Mouse (Mus musculus): ENCODE measurements around the gene Txnrd2. TPM values are rescaled to one million over a fixed set of nuclear protein-coding genes. Genes with fewer than 3 reads are reported as not detected.

The Txnrd2 gene
- polyA plus RNA-seq, 1 experiment from 2014 or later: 29.6 TPM

DNA sequence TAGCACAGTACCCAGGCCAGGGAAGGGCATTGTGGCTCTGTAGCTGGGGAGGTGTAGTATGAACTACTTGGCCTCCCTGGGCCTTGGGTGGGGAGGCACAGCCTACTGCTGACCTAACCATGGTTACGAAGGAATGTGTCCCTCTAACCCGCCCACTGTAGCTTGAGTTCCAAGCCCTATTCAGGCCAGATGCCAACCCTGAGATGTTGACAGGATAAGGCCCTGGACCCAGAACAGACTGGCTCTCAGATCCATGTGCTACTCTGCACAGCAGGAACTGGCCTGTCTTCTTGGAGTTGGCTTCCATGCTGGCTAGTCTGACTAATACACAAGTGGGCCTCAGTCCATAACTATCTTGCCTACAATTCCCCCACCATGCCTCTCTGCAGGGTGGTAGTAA is 30.0 kb upstream of the Txnrd2 start:
- no peak for DNase-seq (ENCODE audit: low spot score)
- H3K9me3 ChIP-seq (replicated peaks): no peaks in the 10 kb centered on the region
- H3K27me3 ChIP-seq (ENCODE audit: low read depth, poor library complexity, severe bottlenecking): no peaks in the 10 kb centered on the region
- H3K4me1 ChIP-seq: peaks cover 55% of the 10 kb centered on the region
- no peak overlapping the region for H3K27ac ChIP-seq
- WGBS: 83% methylated on average over 2 of the region's 2 CpGs
- no peak overlapping the region for H3K4me3 ChIP-seq
- H3K36me3 ChIP-seq: peaks cover 52% of the 10 kb centered on the region

DNA sequence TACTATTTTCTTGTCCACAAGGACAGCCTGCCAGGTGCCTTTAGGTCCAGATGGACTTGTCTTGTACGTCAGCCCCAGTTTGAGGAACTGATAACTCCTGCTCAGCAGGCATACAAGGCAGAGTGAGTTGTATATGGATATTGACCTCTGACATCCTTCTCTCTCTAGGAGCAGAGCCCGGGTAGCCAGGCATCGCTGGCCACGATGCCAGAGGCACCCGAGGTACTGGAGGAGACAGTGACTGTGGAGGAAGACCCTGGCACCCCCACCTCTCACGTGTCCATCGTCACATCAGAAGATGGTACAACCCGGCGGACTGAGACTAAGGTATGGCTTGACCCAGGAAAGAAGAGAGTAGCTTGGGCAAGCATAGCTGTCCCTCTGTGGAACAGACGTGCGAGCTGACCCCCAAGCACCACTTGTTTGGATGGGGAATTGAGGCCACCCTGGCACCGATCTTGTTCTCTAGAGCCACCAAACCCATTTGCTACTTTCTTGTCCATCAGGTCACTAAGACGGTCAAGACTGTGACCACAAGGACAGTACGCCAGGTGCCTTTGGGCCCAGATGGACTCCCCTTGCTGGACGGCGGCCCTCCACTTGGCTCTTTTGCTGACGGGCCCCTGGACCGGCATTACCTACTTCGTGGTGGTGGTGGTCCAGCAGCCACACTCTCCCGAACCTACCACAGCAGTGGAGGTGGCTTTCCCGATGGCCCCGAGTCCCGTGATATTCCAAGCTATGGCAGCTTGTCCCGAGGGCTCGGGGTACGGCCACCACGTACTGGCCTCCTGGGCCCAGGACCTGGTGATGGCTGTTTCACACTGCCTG is 29.2 kb upstream of the Txnrd2 start:
- Histone ChIP-seq H3K36me3 (peaks cover 60% of the 10 kb centered on the region), H3K4me1 (peaks cover 52% of the 10 kb centered on the region), H3K4me3 (no peak overlapping the region), H3K27ac (no peak overlapping the region), H3K9me3 (replicated peaks) (no peaks in the 10 kb centered on the region), H3K27me3 (ENCODE audit: low read depth, poor library complexity, severe bottlenecking) (no peaks in the 10 kb centered on the region)
- WGBS: 95% methylated on average over 27 of the region's 27 CpGs
- DNase-seq (ENCODE audit: low spot score): no peak

DNA sequence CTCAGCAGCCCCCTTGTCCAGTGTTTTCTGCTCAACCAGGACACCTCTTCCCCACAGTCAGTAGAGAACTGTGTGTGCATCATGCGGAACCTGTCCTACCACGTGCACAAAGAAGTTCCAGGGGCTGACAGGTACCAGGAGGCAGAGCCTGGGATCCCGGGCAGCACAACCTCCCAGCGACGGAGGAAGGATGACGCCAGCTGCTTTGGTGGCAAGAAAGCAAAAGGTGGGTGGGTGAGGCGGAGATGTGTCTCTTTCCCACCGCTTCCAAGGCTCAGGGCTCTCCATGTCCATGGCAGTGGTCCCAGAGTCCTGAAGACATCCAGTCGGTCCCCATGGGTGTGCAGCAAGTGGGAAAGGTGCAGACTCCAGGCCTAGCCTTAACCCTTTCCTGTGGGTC is 26.2 kb upstream of the Txnrd2 start:
- H3K27me3 ChIP-seq (ENCODE audit: low read depth, poor library complexity, severe bottlenecking): no peaks in the 10 kb centered on the region
- H3K4me3 ChIP-seq: no peak overlapping the region
- no peaks in the 10 kb centered on the region for H3K9me3 ChIP-seq (replicated peaks)
- no peak overlapping the region for H3K27ac ChIP-seq
- H3K4me1 ChIP-seq: peaks cover 25% of the 10 kb centered on the region
- 76% methylated on average over 9 of the region's 9 CpGs for WGBS
- no peak for DNase-seq (ENCODE audit: low spot score)
- peaks cover 91% of the 10 kb centered on the region for H3K36me3 ChIP-seq

DNA sequence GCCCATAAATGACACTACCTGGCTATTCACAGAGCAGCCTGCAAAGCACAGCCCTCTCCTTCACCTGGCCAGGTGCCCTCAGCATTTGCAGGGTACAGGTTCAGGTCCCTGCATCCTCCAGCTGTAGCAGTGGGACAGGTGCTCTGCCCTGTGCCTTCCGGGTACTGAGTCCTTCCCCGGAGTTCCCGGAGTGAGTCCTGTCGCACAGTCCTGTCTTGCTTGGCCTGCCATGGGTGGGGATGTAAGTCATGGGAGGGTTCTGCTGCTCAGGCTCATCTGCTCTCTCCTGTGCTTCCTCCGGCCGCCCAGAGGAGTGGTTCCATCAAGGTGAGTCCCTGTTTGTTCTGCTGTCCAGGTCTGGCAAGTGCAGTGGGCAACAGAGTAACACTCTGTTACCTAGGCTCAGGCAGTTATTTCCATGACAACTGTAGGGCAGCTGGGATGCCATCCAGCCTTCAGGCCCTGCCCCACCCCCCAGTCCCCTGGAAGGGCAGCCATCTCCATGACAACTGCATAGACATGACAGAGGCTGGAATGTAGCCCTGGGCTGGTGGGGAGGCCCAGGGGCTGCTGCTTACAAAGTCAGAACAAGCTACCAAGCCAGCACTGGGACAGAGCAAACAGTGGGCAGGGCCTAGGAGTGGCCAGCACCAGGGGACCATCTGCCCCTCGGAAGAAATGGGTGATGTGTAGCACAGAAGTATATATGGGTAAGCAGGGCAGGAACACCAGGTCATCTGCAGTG is 25.5 kb upstream of the Txnrd2 start:
- Histone ChIP-seq H3K27ac (0 out of 2 replicates have a peak overlapping the region, but pooled peaks have one; percentile 16), H3K9me3 (replicated peaks) (no peaks in the 10 kb centered on the region), H3K4me3 (no peak overlapping the region), H3K36me3 (peaks cover 97% of the 10 kb centered on the region), H3K27me3 (ENCODE audit: low read depth, poor library complexity, severe bottlenecking) (no peaks in the 10 kb centered on the region), H3K4me1 (peaks cover 19% of the 10 kb centered on the region)
- no peak for DNase-seq (ENCODE audit: low spot score)
- 49% methylated on average over 7 of the region's 7 CpGs for WGBS

DNA sequence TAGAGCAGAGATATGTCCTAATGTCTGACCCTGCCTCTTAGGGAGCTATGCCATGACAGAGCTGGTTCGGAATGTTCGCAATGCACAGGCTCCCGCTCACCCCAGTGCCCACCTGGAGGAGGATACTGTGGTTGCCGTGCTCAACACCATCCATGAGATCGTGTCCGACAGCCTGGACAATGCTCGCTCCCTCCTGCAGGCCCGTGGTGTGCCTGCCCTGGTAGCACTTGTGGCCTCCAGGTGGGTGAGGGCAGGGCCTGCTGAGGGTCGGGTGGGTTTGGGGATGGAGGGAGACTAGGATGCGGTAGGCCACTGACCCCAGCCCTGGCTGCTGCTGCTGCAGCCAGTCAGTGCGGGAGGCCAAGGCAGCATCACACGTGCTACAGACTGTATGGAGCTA is 22.9 kb upstream of the Txnrd2 start:
- Histone ChIP-seq H3K4me3 (no peak overlapping the region), H3K27me3 (ENCODE audit: low read depth, poor library complexity, severe bottlenecking) (no peaks in the 10 kb centered on the region), H3K9me3 (replicated peaks) (no peaks in the 10 kb centered on the region), H3K4me1 (peaks cover 13% of the 10 kb centered on the region), H3K36me3 (peaks cover 95% of the 10 kb centered on the region), H3K27ac (no peak overlapping the region)
- 92% methylated on average over 12 of the region's 12 CpGs for WGBS
- no peak for DNase-seq (ENCODE audit: low spot score)

DNA sequence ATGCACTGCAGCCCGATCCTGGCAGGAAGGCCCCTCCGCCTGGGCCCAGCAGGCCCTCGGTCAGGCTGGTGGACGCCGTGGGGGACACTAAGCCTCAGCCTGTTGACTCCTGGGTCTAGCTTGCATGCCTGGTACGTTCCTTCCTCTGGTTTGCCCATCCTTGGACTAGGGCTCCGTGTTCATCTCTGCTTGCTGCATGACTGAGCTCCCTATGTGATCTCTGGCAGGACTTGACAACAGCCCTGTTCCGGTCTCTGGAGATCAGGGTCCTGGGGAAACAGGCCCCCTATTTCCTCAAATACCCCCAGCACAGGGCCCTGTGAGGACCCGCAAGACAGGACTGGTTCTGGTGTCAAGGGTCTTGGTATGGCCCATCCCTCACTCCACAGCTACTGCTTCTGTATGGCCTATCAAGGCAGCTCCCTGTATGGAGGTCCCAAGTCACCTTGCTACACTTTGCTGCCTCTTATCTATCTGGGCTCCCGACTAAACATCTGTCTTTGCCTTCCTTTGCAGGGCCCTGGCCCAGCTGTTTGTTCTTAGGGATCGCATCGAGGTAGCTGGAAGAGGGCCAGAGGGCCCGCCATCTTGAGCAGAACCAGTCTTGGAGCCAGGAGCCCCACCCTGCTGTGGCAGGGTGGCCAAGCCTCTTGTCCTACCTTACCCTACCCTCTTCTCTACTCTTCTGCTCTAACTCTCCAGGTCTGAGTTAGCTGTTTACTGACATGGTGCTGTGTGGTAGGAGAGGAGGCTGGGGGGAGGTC is 20.9 kb upstream of the Txnrd2 start:
- WGBS: 92% methylated on average over 13 of the region's 13 CpGs
- no peak overlapping the region for H3K27ac ChIP-seq

DNA sequence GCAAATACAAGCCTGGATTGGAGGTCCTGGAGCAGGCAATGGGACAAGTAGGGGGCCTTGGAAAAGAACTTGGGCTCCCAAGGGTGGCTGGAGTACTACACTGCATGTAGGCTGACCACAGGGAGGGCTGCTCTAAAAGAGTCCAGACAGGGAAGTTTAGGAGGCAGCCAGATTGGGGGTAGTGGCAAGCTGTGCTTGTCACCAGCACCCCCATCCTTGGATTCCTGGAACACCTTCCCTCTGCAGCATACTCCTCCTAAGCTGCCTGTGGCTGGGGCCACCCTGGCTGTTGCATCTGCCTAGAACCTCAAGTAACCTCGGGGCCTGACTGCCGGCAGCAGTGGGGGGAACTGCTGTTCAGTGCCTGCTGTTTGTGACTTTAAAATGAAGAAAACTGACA is 20.3 kb upstream of the Txnrd2 start:
- Histone ChIP-seq H3K27me3 (ENCODE audit: low read depth, poor library complexity, severe bottlenecking) (no peaks in the 10 kb centered on the region), H3K4me3 (no peak overlapping the region), H3K4me1 (peaks cover 4% of the 10 kb centered on the region), H3K36me3 (peaks cover 94% of the 10 kb centered on the region), H3K9me3 (replicated peaks) (no peaks in the 10 kb centered on the region), H3K27ac (no peak overlapping the region)
- WGBS: 79% methylated on average over 2 of the region's 2 CpGs
- DNase-seq (ENCODE audit: low spot score): no peak

More for the DNA sequence above, 20.9 kb upstream of the Txnrd2 start:
- no peak for DNase-seq (ENCODE audit: low spot score)
- no peaks in the 10 kb centered on the region for H3K27me3 ChIP-seq (ENCODE audit: low read depth, poor library complexity, severe bottlenecking)
- no peak overlapping the region for H3K4me3 ChIP-seq
- H3K9me3 ChIP-seq (replicated peaks): no peaks in the 10 kb centered on the region
- H3K4me1 ChIP-seq: peaks cover 10% of the 10 kb centered on the region
- peaks cover 94% of the 10 kb centered on the region for H3K36me3 ChIP-seq

DNA sequence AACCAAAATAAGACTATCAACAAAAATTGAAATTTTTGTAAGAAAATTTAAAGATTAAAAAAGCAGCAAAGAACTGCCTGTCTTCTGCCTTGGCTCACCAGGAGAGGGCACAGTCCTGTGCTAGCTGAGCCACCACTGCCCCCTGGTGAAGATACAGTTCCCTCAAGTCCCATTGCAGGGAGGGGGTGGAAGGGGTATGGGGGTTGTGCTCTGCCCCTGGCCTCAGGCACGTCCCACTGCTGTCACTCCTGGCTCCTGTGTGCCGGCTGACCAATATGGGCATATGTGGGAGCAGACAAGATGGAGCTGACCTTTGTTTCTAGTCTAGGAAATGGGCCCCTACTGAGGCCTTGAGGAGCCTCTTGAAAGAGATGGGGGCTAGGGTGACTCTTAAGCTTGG is 19.9 kb upstream of the Txnrd2 start:
- Histone ChIP-seq H3K27me3 (ENCODE audit: low read depth, poor library complexity, severe bottlenecking) (no peaks in the 10 kb centered on the region), H3K9me3 (replicated peaks) (no peaks in the 10 kb centered on the region), H3K4me1 (no peaks in the 10 kb centered on the region), H3K36me3 (peaks cover 94% of the 10 kb centered on the region), H3K27ac (no peak overlapping the region), H3K4me3 (no peak overlapping the region)
- 15% methylated on average over 2 of the region's 2 CpGs for WGBS
- no peak for DNase-seq (ENCODE audit: low spot score)

DNA sequence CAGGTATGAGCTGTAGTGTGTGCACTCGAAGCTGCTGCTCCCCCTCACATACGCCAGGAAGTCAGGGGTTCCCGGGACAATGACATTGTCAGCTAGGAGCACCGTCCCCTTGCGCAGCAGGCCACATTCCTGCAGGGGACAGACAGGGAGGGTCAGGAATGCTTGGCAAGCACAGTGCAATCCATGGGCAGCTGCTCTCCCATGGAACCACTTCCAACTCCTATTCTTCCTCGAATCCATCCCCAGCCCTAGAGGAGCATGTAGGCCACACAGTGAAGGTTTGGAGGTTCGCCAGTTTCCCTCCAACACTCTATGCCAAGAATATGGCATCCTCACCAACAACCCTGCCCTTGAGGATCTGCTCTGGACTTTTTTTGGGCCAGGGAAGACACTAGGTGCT is 18.3 kb upstream of the Txnrd2 start:
- no peak for DNase-seq (ENCODE audit: low spot score)
- H3K27me3 ChIP-seq (ENCODE audit: low read depth, poor library complexity, severe bottlenecking): no peaks in the 10 kb centered on the region
- 90% methylated on average over 7 of the region's 7 CpGs for WGBS
- no peaks in the 10 kb centered on the region for H3K4me1 ChIP-seq
- no peak overlapping the region for H3K27ac ChIP-seq
- H3K9me3 ChIP-seq (replicated peaks): no peaks in the 10 kb centered on the region
- peaks cover 90% of the 10 kb centered on the region for H3K36me3 ChIP-seq
- H3K4me3 ChIP-seq: no peak overlapping the region

DNA sequence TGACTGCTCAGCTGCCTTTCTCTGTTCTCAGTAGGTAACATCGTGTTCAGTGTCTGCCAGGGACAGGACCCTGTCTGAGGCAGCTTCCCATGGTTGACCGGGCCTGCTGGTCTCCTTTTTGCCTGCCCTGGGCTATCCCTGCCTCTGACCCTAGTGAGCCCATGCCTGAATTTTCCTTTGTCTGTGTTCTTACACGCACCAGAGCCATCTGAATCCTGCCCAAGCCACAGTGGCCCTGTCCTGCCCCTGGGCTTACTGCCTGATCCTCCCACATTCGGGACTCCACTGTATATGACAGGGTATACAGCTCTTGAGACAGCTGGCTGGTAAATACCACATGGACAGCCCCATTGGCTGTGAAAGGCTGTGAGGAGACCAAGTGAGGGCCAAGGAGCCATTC is 16.4 kb upstream of the Txnrd2 start:
- Histone ChIP-seq H3K27ac (no peak overlapping the region), H3K4me1 (no peaks in the 10 kb centered on the region), H3K36me3 (peaks cover 84% of the 10 kb centered on the region), H3K9me3 (replicated peaks) (no peaks in the 10 kb centered on the region), H3K27me3 (ENCODE audit: low read depth, poor library complexity, severe bottlenecking) (no peaks in the 10 kb centered on the region), H3K4me3 (no peak overlapping the region)
- no peak for DNase-seq (ENCODE audit: low spot score)
- WGBS: 81% methylated on average over 4 of the region's 4 CpGs

DNA sequence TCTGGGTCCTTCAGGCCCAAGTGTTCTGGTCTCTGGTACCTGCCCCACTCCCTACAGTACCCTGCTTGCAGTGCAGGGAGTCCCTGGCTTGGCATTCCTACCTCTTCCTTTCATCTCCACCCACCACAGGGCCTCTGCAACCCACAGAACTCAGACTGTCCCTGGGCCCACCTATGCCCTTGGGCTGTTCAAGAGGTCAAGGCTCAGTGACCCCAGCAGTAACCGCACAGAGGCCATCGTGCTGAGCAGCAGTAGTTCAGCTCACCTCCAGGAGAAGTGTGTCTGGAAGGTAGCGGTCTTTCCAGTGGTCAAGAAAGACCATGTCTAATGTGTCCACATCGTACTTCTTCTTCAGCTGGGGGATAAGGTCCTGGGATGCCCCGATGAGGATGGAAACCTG is 15.8 kb upstream of the Txnrd2 start:
- Histone ChIP-seq H3K9me3 (replicated peaks) (no peaks in the 10 kb centered on the region), H3K27ac (no peak overlapping the region), H3K27me3 (ENCODE audit: low read depth, poor library complexity, severe bottlenecking) (no peaks in the 10 kb centered on the region), H3K36me3 (peaks cover 83% of the 10 kb centered on the region), H3K4me1 (no peaks in the 10 kb centered on the region), H3K4me3 (no peak overlapping the region)
- DNase-seq (ENCODE audit: low spot score): no peak
- WGBS: 81% methylated on average over 5 of the region's 5 CpGs

DNA sequence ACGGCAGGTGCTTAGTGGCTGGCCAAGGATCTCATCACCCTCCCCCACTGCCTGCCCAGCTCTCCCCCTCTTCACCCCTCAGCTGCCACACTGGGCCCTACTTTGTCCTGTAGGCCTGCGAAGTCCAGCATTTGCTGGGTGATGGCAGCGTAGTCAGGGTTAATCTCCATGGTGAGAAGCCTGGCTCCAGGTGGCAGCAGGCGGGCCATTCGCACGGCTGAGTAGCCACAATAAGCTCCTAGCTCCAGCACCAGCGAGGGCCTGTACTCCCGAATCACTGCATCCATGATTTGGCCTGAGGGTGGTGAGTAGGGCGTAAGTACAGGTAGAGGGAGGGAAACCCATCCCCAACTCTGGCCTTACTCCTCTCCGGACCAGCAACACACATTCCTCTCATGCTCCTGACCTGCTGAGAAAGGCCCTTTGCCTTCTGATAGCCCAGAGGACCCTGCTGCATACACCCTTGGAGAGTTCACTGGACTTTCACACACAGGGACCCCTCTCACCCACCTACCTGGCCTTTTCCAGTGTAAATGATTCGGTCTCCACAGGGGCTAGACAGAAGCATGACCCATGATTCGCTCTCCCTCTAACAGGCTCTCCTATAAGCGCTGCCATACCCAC is 15.0 kb upstream of the Txnrd2 start:
- no peak for DNase-seq (ENCODE audit: low spot score)
- Histone ChIP-seq H3K27me3 (ENCODE audit: low read depth, poor library complexity, severe bottlenecking) (no peaks in the 10 kb centered on the region), H3K9me3 (replicated peaks) (no peaks in the 10 kb centered on the region), H3K36me3 (peaks cover 82% of the 10 kb centered on the region), H3K4me1 (peaks cover 3% of the 10 kb centered on the region; the same call in 1 of the 2 replicates), H3K4me3 (no peak overlapping the region), H3K27ac (no peak overlapping the region)
- WGBS: 84% methylated on average over 13 of the region's 13 CpGs

Measured in limb, embryonic 10.5 days (tissue).